22 mouse cellular contexts compared by ENCODE assay signal in the genomic region with DNA sequence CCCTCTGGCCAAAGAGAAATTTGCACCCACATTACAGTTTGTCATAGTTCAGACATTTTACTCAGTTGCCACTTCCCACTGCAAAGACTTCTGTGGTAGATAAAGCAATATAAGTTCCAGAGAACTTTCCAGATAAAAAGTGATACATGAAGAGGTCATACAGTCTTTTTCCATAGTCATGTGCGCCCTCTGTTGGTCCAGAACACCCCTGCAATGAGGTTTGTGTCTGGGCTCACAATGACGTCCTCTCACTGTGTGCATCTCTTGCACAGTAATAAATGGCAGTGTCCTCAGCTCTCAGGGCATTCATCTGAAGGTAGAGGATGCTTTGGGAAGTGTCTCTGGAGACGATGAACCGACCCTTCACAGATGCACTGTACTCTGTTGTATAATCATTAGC.
A peak's percentile ranks its signal among the peaks of the same experiment; 100 is the strongest.
DNase-seq lines count a peak whose midpoint lies in the region; ATAC-seq and TF ChIP-seq lines count a peak whose summit lies in the region.
"Had no signal": no experiment of that assay in that cellular context is flagged by ENCODE, and none has a peak within 500 bp of the region (broad histone marks: within the 10 kb centered on the region; RNA-seq: fewer than 3 reads in every experiment).

No protein-coding gene starts in this region.

- no peaks in the 10 kb centered on the region for H3K4me1 ChIP-seq in kidney, postnatal 0 days (replicated peaks; ENCODE audit: insufficient read depth, low read length)
- no peaks in the 10 kb centered on the region for H3K4me1 ChIP-seq in kidney, embryonic 15.5 days
- H3K4me1 ChIP-seq in E14TG2a.4 (replicated peaks; ENCODE audit: low read depth, low read length) (no peaks in the 10 kb centered on the region), MEL (ENCODE audit: control insufficient read depth in 1 of 2, insufficient read depth in 2 of 2, low read length in 2 of 2) (no peaks in the 10 kb centered on the region)
- H3K4me1 ChIP-seq: embryonic facial prominence, embryonic 13.5 days; heart, embryonic 13.5 days; limb, embryonic 13.5 days had no signal

- no peak for TF ChIP-seq EP300 in MEL (IDR thresholded peaks at IDR 0.05; ENCODE audit: low read depth in 1 of 2, low read length in 2 of 2)

- no peaks in the 10 kb centered on the region for H3K9me3 ChIP-seq in kidney, postnatal 0 days (replicated peaks; ENCODE audit: low read length)
- H3K9me3 ChIP-seq in kidney, embryonic 15.5 days (replicated peaks), result no peaks in the 10 kb centered on the region
- no peaks in the 10 kb centered on the region for H3K9me3 ChIP-seq in E14TG2a.4 (ENCODE audit: low read length)
- no peaks in the 10 kb centered on the region for H3K9me3 ChIP-seq in MEL (replicated peaks; ENCODE audit: insufficient read depth, low read length)

- H3K27me3 ChIP-seq in kidney, postnatal 0 days (ENCODE audit: insufficient read depth, low read length), result no peaks in the 10 kb centered on the region
- no peaks in the 10 kb centered on the region for H3K27me3 ChIP-seq in kidney, embryonic 15.5 days
- H3K27me3 ChIP-seq in E14TG2a.4 (ENCODE audit: insufficient read depth, low read length) (no peaks in the 10 kb centered on the region), MEL (ENCODE audit: control insufficient read depth in 1 of 2, insufficient read depth in 2 of 2, low read length in 2 of 2) (no peaks in the 10 kb centered on the region)
- H3K27me3 ChIP-seq: embryonic facial prominence, embryonic 13.5 days; heart, embryonic 13.5 days; limb, embryonic 13.5 days had no signal

- 32% methylated on average over 4 of the region's 4 CpGs for WGBS in kidney, postnatal 0 days
- WGBS in kidney, embryonic 15.5 days, result 36% methylated on average over 4 of the region's 4 CpGs

- H3K4me3 ChIP-seq in kidney, postnatal 0 days (replicated peaks; ENCODE audit: low read depth, low read length), result no peak overlapping the region
- no peak overlapping the region for H3K4me3 ChIP-seq in kidney, embryonic 15.5 days (replicated peaks)
- H3K4me3 ChIP-seq in E14TG2a.4 (replicated peaks; ENCODE audit: low read length), result no peak overlapping the region
- no peak overlapping the region for H3K4me3 ChIP-seq in MEL (ENCODE audit: control insufficient read depth in 1 of 2, insufficient read depth in 1 of 2, low read depth in 2 of 2, low read length in 2 of 2)
- H3K4me3 ChIP-seq: embryonic facial prominence, embryonic 13.5 days; heart, embryonic 13.5 days; limb, embryonic 13.5 days had no signal

- no peak for DNase-seq in kidney, postnatal 0 days (ENCODE audit: low spot score)
- DNase-seq in MEL (ENCODE audit: low read depth, low spot score), result peak; percentile 10
- no peak for DNase-seq in cerebellum, postnatal 4 days (ENCODE audit: low spot score in 2 of 2)
- DNase-seq in gastrocnemius, postnatal 10 days, result no peak
- DNase-seq: adrenal gland, adult 2 months; cerebellum, adult 11 months; cerebellum, postnatal 36 days; heart, adult 11 months; heart, postnatal 36 days; kidney, postnatal 10 days; lung, adult 18-20 months; lung, postnatal 4 days; midbrain, embryonic 14.5 days; right cerebral cortex, adult 18-20 months had no signal

- no peaks in the 10 kb centered on the region for H3K79me2 ChIP-seq in MEL (ENCODE audit: control insufficient read depth, insufficient read depth, low read length, poor library complexity)

- H3K36me3 ChIP-seq in kidney, postnatal 0 days (ENCODE audit: insufficient read depth, low read length), result no peaks in the 10 kb centered on the region
- H3K36me3 ChIP-seq in kidney, embryonic 15.5 days, result no peaks in the 10 kb centered on the region
- no peaks in the 10 kb centered on the region for H3K36me3 ChIP-seq in E14TG2a.4 (ENCODE audit: insufficient read depth, low read length)
- no peaks in the 10 kb centered on the region for H3K36me3 ChIP-seq in MEL (ENCODE audit: control insufficient read depth in 1 of 2, insufficient read depth in 2 of 2, low read length in 2 of 2)
- H3K36me3 ChIP-seq: embryonic facial prominence, embryonic 13.5 days; heart, embryonic 13.5 days; limb, embryonic 13.5 days had no signal

- no peak overlapping the region for H3K9ac ChIP-seq in kidney, postnatal 0 days (ENCODE audit: low read depth, low read length)
- no peak overlapping the region for H3K9ac ChIP-seq in kidney, embryonic 15.5 days
- no peak overlapping the region for H3K9ac ChIP-seq in MEL (ENCODE audit: control insufficient read depth, low read depth, low read length, poor library complexity, severe bottlenecking)
- H3K9ac ChIP-seq: embryonic facial prominence, embryonic 13.5 days; heart, embryonic 13.5 days; limb, embryonic 13.5 days had no signal

- no peak; the same call in 1 of the 2 replicates for TF ChIP-seq RAD21 in MEL (IDR thresholded peaks at IDR 0.05; ENCODE audit: low read depth, low read length)

- no peak overlapping the region for H3K27ac ChIP-seq in kidney, postnatal 0 days
- no peak overlapping the region for H3K27ac ChIP-seq in kidney, embryonic 15.5 days
- H3K27ac ChIP-seq in MEL (ENCODE audit: control insufficient read depth, low read depth, low read length), result no peak overlapping the region
- H3K27ac ChIP-seq: embryonic facial prominence, embryonic 13.5 days; heart, embryonic 13.5 days; limb, embryonic 13.5 days had no signal

- ATAC-seq in kidney, postnatal 0 days (replicated peaks; ENCODE audit: low FRiP score, low read depth), result no peak
- ATAC-seq in kidney, embryonic 15.5 days (replicated peaks; ENCODE audit: low FRiP score), result no peak
- peak; percentile 65; the same call in 1 of the 2 replicates for ATAC-seq in megakaryocyte-erythroid progenitor cell, adult 5-6 weeks (replicated peaks; ENCODE audit: low FRiP score, low TSS enrichment, poor library complexity, severe bottlenecking)
- ATAC-seq: forebrain, embryonic 16.5 days; hindbrain, embryonic 16.5 days had no signal

- TF ChIP-seq POLR2A in MEL (IDR thresholded peaks at IDR 0.05; ENCODE audit: control insufficient read depth in 1 of 2, insufficient read depth in 1 of 2, low read depth in 1 of 2, low read length in 2 of 2, poor library complexity in 1 of 2), result no peak

- H3K4me2 ChIP-seq in kidney, postnatal 0 days (ENCODE audit: low read length), result no peak overlapping the region
- no peak overlapping the region for H3K4me2 ChIP-seq in kidney, embryonic 15.5 days
- H3K4me2 ChIP-seq: embryonic facial prominence, embryonic 13.5 days; heart, embryonic 13.5 days; limb, embryonic 13.5 days had no signal

- TF ChIP-seq CTCF in kidney, postnatal 0 days (IDR thresholded peaks at IDR 0.05; ENCODE audit: low read depth), result peak; percentile 40; the same call in 1 of the 2 replicates
- peak; percentile 48 for TF ChIP-seq CTCF in E14TG2a.4 (conservative IDR thresholded peaks at IDR 0.05; ENCODE audit: low read length)
- peak; percentile 2 to 24 (median 7); a peak in 1 of 6 replicates for TF ChIP-seq CTCF in MEL (IDR thresholded peaks at IDR 0.05 in 2 of 3, conservative IDR thresholded peaks at IDR 0.05 in 1 of 3; ENCODE audit: control insufficient read depth in 1 of 3, insufficient read depth in 1 of 3, low read depth in 2 of 3, low read length in 3 of 3, poor library complexity in 1 of 3, severe bottlenecking in 1 of 3)

TF ChIP-seq in MEL, 35 proteins besides CTCF, POLR2A, EP300 and RAD21:
- TF ChIP-seq TBP (IDR thresholded peaks at IDR 0.05; ENCODE audit: low read depth, low read length) (no peak), CHD2 (IDR thresholded peaks at IDR 0.05; ENCODE audit: low read length) (no peak), MYB (IDR thresholded peaks at IDR 0.05; ENCODE audit: low read depth, low read length) (no peak), KAT2A (conservative IDR thresholded peaks at IDR 0.05; ENCODE audit: low read depth, low read length) (no peak), MAFK (IDR thresholded peaks at IDR 0.05; ENCODE audit: borderline replicate concordance, low read depth, low read length) (no peak), POLR2AphosphoS5 (IDR thresholded peaks at IDR 0.05; ENCODE audit: borderline replicate concordance, low read depth, low read length) (no peak), ZKSCAN1 (IDR thresholded peaks at IDR 0.05; ENCODE audit: low read depth, low read length) (no peak), MAZ (IDR thresholded peaks at IDR 0.05; ENCODE audit: low read depth, low read length) (no peak), NELFE (IDR thresholded peaks at IDR 0.05; ENCODE audit: low read depth, low read length) (no peak)
